Mouse (Mus musculus): ENCODE data around the gene Cenpl. TPM values are rescaled to one million over a fixed set of nuclear protein-coding genes. Genes with fewer than 3 reads are reported as not detected.

The Cenpl gene
- polyA plus RNA-seq, 1 experiment from 2014 or later: 32.8 TPM

DNA sequence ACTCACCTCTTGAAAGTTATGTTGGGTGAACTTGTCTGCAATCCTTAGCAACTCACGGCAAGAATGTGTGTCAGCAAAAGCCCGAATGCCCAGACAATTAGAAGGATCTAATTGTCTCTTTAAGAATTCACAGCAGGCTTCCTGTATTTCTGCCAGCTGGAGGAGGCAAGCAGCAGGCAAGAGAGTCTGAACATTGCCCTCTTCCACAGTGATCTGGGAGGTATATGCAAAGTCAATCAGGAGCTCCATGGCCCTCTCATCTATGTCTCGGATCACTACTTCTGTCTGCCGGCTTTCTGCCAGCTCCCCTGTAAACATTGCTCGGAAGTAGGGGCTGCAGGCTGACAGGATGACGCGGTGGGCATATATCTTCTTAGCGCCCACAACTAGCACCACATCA is 38.7 kb downstream of the Cenpl start:
- Histone ChIP-seq H3K9me3 (ENCODE audit: low read length) (no peaks in the 10 kb centered on the region), H3K9ac (replicated peaks; ENCODE audit: low read length) (no peak overlapping the region), H3K4me1 (ENCODE audit: insufficient read depth, low read length) (no peaks in the 10 kb centered on the region), H3K4me3 (ENCODE audit: low read length) (no peak overlapping the region), H3K27ac (ENCODE audit: low read length) (no peak overlapping the region), H3K27me3 (ENCODE audit: insufficient read depth, low read length) (no peaks in the 10 kb centered on the region), H3K4me2 (replicated peaks; ENCODE audit: low read depth, low read length) (no peak overlapping the region), H3K36me3 (ENCODE audit: insufficient read depth, low read length) (peaks cover 22% of the 10 kb centered on the region)
- ATAC-seq (ENCODE audit: low FRiP score, low TSS enrichment): no peak
- 82% methylated on average over 8 of the region's 8 CpGs for WGBS

DNA sequence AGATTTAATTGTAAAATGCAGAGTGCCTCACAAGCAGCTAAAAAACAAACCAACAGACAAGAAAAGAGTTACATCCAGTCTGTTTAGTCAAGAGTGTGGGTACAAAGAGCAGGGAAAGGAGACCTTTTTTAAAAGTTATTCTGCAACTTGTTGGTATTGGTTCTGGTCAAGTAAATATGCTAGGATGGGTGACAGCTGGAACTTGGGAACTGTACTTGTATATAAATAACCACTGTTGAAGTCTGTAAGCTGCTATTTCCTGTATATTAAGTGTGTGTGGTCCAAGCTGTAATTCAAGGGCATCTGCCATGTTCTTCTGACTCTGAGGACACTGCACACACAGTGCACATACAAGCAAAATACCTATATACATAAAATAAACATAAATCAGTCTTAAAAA is 44.1 kb downstream of the Cenpl start:
- Histone ChIP-seq H3K27ac (ENCODE audit: low read length) (no peak overlapping the region), H3K9me3 (ENCODE audit: low read length) (no peaks in the 10 kb centered on the region)
- no peak for ATAC-seq (ENCODE audit: low FRiP score, low TSS enrichment)

DNA sequence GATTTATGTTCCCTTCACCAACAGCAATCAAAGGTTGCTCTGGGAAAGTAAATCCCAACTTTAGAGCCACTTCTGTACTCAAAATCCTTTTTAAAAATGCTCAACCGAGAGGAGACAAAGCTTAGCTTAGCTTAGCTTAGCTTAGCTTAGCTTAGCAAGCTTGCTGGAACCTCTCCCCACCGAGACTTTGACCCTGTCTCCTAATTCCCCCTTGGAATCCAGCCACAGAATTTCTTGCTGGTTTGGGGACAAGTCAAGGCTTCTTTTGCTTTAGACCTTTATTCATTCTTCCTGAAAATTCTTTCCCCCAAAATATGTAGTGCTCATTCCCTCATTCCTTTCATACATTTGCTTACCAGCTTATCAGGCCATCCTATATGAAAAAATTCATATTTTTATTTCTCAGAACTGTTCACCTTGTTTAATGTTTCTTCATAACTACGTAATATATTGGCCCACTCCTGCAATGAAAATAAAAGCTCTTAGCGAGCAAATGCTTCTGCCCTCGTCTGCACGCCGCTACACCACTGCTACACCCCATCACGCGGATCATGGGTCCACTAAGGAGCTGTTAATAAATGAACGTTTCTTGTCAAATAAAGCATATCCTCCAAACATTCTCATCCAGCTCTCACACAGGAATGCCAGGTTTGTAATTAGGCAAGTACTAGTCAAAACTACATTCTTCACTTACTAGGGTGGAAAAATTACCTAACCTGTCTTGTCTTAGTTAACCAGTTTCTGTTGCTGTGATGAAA is 52.3 kb downstream of the Cenpl start:
- no peak for ATAC-seq (ENCODE audit: low FRiP score, low TSS enrichment)
- 89% methylated on average over 10 of the region's 10 CpGs for WGBS
- Histone ChIP-seq H3K27me3 (ENCODE audit: insufficient read depth, low read length) (no peaks in the 10 kb centered on the region), H3K9ac (replicated peaks; ENCODE audit: low read length) (no peak overlapping the region), H3K9me3 (ENCODE audit: low read length) (no peaks in the 10 kb centered on the region), H3K27ac (ENCODE audit: low read length) (no peak overlapping the region), H3K4me3 (ENCODE audit: low read length) (no peak overlapping the region), H3K36me3 (ENCODE audit: insufficient read depth, low read length) (peaks cover 7% of the 10 kb centered on the region; the same call in 1 of the 2 replicates), H3K4me1 (ENCODE audit: insufficient read depth, low read length) (no peaks in the 10 kb centered on the region), H3K4me2 (replicated peaks; ENCODE audit: low read depth, low read length) (no peak overlapping the region)

More for the DNA sequence above, 44.1 kb downstream of the Cenpl start:
- Histone ChIP-seq H3K36me3 (ENCODE audit: insufficient read depth, low read length) (peaks cover 3% of the 10 kb centered on the region; the same call in 1 of the 2 replicates), H3K9ac (replicated peaks; ENCODE audit: low read length) (no peak overlapping the region), H3K4me2 (replicated peaks; ENCODE audit: low read depth, low read length) (no peak overlapping the region), H3K27me3 (ENCODE audit: insufficient read depth, low read length) (no peaks in the 10 kb centered on the region), H3K4me1 (ENCODE audit: insufficient read depth, low read length) (peaks cover 7% of the 10 kb centered on the region), H3K4me3 (ENCODE audit: low read length) (no peak overlapping the region)

DNA sequence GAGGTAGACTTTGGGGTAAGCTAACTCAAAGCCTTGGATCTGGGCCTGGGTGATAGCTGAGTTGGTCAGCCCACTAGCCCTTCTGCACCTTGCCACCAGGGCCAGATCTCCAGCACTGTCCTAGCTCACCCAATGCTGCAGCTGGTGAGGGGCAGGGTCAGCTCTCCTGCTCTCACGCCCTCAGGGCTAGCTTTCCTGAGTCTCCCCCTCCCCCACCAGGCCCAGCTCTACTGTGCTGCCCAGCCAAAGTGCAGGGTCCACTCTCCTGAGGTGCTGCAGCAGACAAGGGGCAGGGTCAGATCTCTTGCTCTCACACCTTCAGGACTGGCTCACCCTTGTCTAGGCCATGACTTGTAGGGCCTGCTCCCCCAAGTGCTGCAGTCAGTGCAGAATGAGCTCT is 55.9 kb downstream of the Cenpl start:
- Histone ChIP-seq H3K4me3 (ENCODE audit: low read length) (no peak overlapping the region), H3K9me3 (ENCODE audit: low read length) (no peaks in the 10 kb centered on the region), H3K4me2 (replicated peaks; ENCODE audit: low read depth, low read length) (no peak overlapping the region), H3K27me3 (ENCODE audit: insufficient read depth, low read length) (no peaks in the 10 kb centered on the region), H3K9ac (replicated peaks; ENCODE audit: low read length) (no peak overlapping the region), H3K36me3 (ENCODE audit: insufficient read depth, low read length) (peaks cover 3% of the 10 kb centered on the region; the same call in 1 of the 2 replicates), H3K27ac (ENCODE audit: low read length) (no peak overlapping the region), H3K4me1 (ENCODE audit: insufficient read depth, low read length) (peaks cover 9% of the 10 kb centered on the region)
- 93% methylated on average over 1 of the region's 1 CpGs for WGBS
- ATAC-seq (ENCODE audit: low FRiP score, low TSS enrichment): peak; percentile 22; the same call in 1 of the 2 replicates

DNA sequence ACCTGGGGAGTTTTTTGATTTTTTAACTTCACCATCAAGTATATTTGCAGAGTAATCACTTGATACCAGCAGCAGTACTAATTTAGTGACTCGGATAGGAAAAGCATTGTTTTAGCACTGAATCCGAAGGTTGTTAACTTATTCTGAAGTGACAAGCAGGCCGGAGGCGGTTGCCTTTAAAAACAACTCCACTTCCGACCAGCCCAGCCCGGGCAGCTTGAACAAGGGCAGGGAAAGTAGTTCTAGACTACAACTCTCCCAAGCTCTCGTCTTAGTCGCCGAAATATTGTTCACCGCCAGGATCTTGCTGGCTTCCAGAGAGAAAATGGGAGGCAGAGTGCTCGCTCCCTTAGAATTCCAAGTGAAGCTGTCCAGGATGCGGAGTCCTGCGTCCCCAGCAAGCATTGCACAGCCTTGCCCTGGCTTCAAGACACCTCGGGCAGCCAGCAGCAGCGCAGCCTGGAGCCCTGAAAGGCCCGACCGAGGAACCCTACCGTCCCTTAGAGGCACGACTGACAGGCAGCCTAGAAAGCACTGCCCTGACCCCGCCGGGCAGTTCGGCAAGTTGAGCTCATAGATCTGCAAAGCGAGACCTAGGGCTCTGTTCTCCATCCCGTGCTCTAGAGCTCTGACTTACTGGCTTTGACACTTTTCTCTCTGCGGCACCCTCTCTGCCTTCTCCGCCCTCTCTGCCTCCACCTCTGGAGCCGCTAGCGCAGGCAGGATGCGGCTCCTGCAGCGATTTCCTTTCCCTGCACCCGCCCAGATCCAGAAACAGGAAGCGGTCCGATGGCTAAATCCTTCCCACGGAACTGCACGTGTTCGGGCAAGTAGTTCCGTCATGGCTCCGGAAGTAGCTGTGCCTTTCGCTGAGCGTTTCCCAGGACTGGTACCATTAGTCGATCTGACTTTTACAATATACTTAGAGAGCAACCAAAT is 60.5 kb downstream of the Cenpl start, which contains the start of gene Klhl20:
Gene Klhl20 (minus strand): TSS at position 786 of the 939 bp plus-strand sequence.
- Histone ChIP-seq H3K27ac (ENCODE audit: low read length) (peak within 1 kb of the TSS; percentile 94), H3K27me3 (ENCODE audit: insufficient read depth, low read length) (no peaks in the 10 kb centered on the region), H3K4me1 (ENCODE audit: insufficient read depth, low read length) (peaks cover 9% of the 10 kb centered on the region), H3K9me3 (ENCODE audit: low read length) (no peaks in the 10 kb centered on the region), H3K4me2 (replicated peaks; ENCODE audit: low read depth, low read length) (peak within 1 kb of the TSS; percentile 80), H3K9ac (replicated peaks; ENCODE audit: low read length) (peak within 1 kb of the TSS; percentile 94), H3K36me3 (ENCODE audit: insufficient read depth, low read length) (peaks cover 3% of the 10 kb centered on the region; the same call in 1 of the 2 replicates), H3K4me3 (ENCODE audit: low read length) (peak within 1 kb of the TSS; percentile 99)
- 1% methylated on average over 41 of the region's 41 CpGs for WGBS
- peak; percentile 98 for ATAC-seq (ENCODE audit: low FRiP score, low TSS enrichment)

Other genes with a start within 250 kb of the Cenpl start
- 7.0 and 7.6 TPM in 2 replicates for gene Rc3h1, start 164.3 kb upstream of the Cenpl start, polyA plus RNA-seq (2015; fragmentation: Nextera tagmentation; extraction: Ambion mirVana)
- 2.5 TPM in 2 replicates for gene Serpinc1, start 92.1 kb upstream of the Cenpl start, polyA plus RNA-seq (2015; fragmentation: Nextera tagmentation; extraction: Ambion mirVana)
- gene Zbtb37, start 35.9 kb upstream of the Cenpl start, polyA plus RNA-seq (2015; fragmentation: Nextera tagmentation; extraction: Ambion mirVana): 7.8 and 8.8 TPM in 2 replicates
- 37.8 and 40.2 TPM in 2 replicates for gene Dars2, start 55 bp upstream of the Cenpl start, polyA plus RNA-seq (2015; fragmentation: Nextera tagmentation; extraction: Ambion mirVana)
- gene Klhl20, start 60.8 kb downstream of the Cenpl start, polyA plus RNA-seq (2015; fragmentation: Nextera tagmentation; extraction: Ambion mirVana): 16.1 and 18.5 TPM in 2 replicates
- gene Ankrd45, start 72.0 kb downstream of the Cenpl start, polyA plus RNA-seq (2015; fragmentation: Nextera tagmentation; extraction: Ambion mirVana): 4.9 and 5.3 TPM in 2 replicates
- gene Tex50, start 88.6 kb downstream of the Cenpl start, polyA plus RNA-seq (2015; fragmentation: Nextera tagmentation; extraction: Ambion mirVana): 0.35 and 0.62 TPM in 2 replicates
- 485 and 505 TPM in 2 replicates for gene Prdx6, start 180.5 kb downstream of the Cenpl start, polyA plus RNA-seq (2015; fragmentation: Nextera tagmentation; extraction: Ambion mirVana)

All from kidney, embryonic 16.5 days (tissue).